Mouse (Mus musculus): ENCODE measurements around the gene Cmip.

DNA sequence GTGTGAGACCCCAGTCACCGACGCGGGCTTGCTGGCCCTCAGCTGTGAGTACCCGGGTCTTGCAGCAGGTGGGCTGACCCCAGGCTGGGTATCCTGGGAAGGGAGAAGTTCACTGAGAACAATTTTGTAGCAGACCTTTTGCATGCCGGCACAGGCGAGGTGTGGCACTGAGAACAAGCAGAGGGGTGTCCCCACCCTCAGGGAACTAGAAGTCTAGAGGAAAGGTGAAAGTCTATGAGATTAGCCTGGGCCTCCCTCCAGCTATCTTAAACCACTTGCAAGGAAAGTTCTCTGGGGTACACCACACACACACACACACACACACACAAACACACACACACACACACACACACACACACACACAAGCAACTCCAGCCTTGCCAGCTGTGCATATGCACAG lies 198.8 kb downstream of the Cmip start:
- TF ChIP-seq CTCF (IDR thresholded peaks at IDR 0.05; ENCODE audit: borderline replicate concordance, insufficient read depth, low read depth, low read length) (no peak), POLR2A (IDR thresholded peaks at IDR 0.05; ENCODE audit: borderline replicate concordance, insufficient read depth, low read length) (no peak)

All from cerebellum, adult 2 months (tissue).